15 mouse cellular contexts compared by ENCODE assay signal in genomic region chr4:97635757-97636292, GRCm38 (mm10).
A peak's percentile ranks its signal among the peaks of the same experiment; 100 is the strongest.
DNase-seq lines count a peak whose midpoint lies in the region; ATAC-seq lines count a peak whose summit lies in the region.
"Had no signal": no experiment of that assay in that cellular context is flagged by ENCODE, and none has a peak within 500 bp of the region (broad histone marks: within the 10 kb centered on the region; RNA-seq: fewer than 3 reads in every experiment).

No protein-coding gene starts in this region.

- DNase-seq in embryonic facial prominence, embryonic 14.5 days (ENCODE audit: low spot score): no peak
- DNase-seq in adrenal gland, postnatal 10 days: no peak
- DNase-seq in gastrocnemius, postnatal 25 days: no peak
- DNase-seq in heart, postnatal 10 days: no peak
- DNase-seq: cerebellum, adult 2 months; gastrocnemius, postnatal 36 days; lung, postnatal 14 days; right cerebral cortex, postnatal 4 days; thymus, adult 18-20 months had no signal

- WGBS in embryonic facial prominence, embryonic 14.5 days: 40% methylated on average over 1 of the region's 1 CpGs
- 35% methylated on average over 1 of the region's 1 CpGs for WGBS in forebrain, embryonic 13.5 days
- WGBS in hindbrain, embryonic 15.5 days: 39% methylated on average over 1 of the region's 1 CpGs
- WGBS in midbrain, embryonic 15.5 days: 55% methylated on average over 1 of the region's 1 CpGs

- H3K36me3 ChIP-seq in embryonic facial prominence, embryonic 14.5 days (ENCODE audit: control insufficient read depth, insufficient read depth, low read length): no peaks in the 10 kb centered on the region
- 0 out of 2 replicates have a peak, but pooled peaks cover 2% of the 10 kb centered on the region for H3K36me3 ChIP-seq in forebrain, embryonic 13.5 days (ENCODE audit: poor library complexity, severe bottlenecking)
- H3K36me3 ChIP-seq in hindbrain, embryonic 15.5 days: no peaks in the 10 kb centered on the region
- H3K36me3 ChIP-seq in midbrain, embryonic 15.5 days (replicated peaks): no peaks in the 10 kb centered on the region
- H3K36me3 ChIP-seq: heart, embryonic 13.5 days had no signal

- no peaks in the 10 kb centered on the region for H3K9me3 ChIP-seq in embryonic facial prominence, embryonic 14.5 days (ENCODE audit: control insufficient read depth, low read length)
- no peaks in the 10 kb centered on the region for H3K9me3 ChIP-seq in forebrain, embryonic 13.5 days (replicated peaks)
- H3K9me3 ChIP-seq in hindbrain, embryonic 15.5 days: no peaks in the 10 kb centered on the region
- no peaks in the 10 kb centered on the region for H3K9me3 ChIP-seq in midbrain, embryonic 15.5 days
- H3K9me3 ChIP-seq: heart, embryonic 13.5 days had no signal

- 0 out of 2 replicates have a peak overlapping the region, but pooled peaks have one; percentile 12 for H3K27ac ChIP-seq in embryonic facial prominence, embryonic 14.5 days (replicated peaks; ENCODE audit: low read depth, low read length)
- H3K27ac ChIP-seq in forebrain, embryonic 13.5 days: peak overlapping the region; percentile 68
- peak overlapping the region; percentile 51; the same call in 1 of the 2 replicates for H3K27ac ChIP-seq in hindbrain, embryonic 15.5 days (replicated peaks)
- 0 out of 2 replicates have a peak overlapping the region, but pooled peaks have one; percentile 43 for H3K27ac ChIP-seq in midbrain, embryonic 15.5 days
- H3K27ac ChIP-seq: heart, embryonic 13.5 days; kidney, postnatal 0 days; liver, embryonic 14.5 days had no signal

- H3K4me1 ChIP-seq in embryonic facial prominence, embryonic 14.5 days (ENCODE audit: control insufficient read depth, insufficient read depth, low read length): peaks cover 4% of the 10 kb centered on the region; the same call in 1 of the 2 replicates
- peaks cover 33% of the 10 kb centered on the region for H3K4me1 ChIP-seq in forebrain, embryonic 13.5 days
- peaks cover 8% of the 10 kb centered on the region; the same call in 1 of the 2 replicates for H3K4me1 ChIP-seq in hindbrain, embryonic 15.5 days (replicated peaks)
- peaks cover 9% of the 10 kb centered on the region; the same call in 1 of the 2 replicates for H3K4me1 ChIP-seq in midbrain, embryonic 15.5 days

- H3K4me3 ChIP-seq in embryonic facial prominence, embryonic 14.5 days (ENCODE audit: low read depth, low read length): no peak overlapping the region
- H3K4me3 ChIP-seq in forebrain, embryonic 13.5 days: no peak overlapping the region
- H3K4me3 ChIP-seq in hindbrain, embryonic 15.5 days: no peak overlapping the region
- no peak overlapping the region for H3K4me3 ChIP-seq in midbrain, embryonic 15.5 days
- H3K4me3 ChIP-seq: heart, embryonic 13.5 days had no signal

- ATAC-seq in embryonic facial prominence, embryonic 14.5 days (ENCODE audit: low read depth): no peak
- peak; percentile 61 for ATAC-seq in forebrain, embryonic 13.5 days
- 0 out of 2 replicates have a peak, but pooled peaks have one; percentile 52 for ATAC-seq in hindbrain, embryonic 15.5 days (ENCODE audit: low FRiP score, low read depth)
- 0 out of 2 replicates have a peak, but pooled peaks have one; percentile 40 for ATAC-seq in midbrain, embryonic 15.5 days (replicated peaks)

- H3K27me3 ChIP-seq in embryonic facial prominence, embryonic 14.5 days (replicated peaks; ENCODE audit: control insufficient read depth, insufficient read depth, low read length): no peaks in the 10 kb centered on the region
- no peaks in the 10 kb centered on the region for H3K27me3 ChIP-seq in forebrain, embryonic 13.5 days
- H3K27me3 ChIP-seq in hindbrain, embryonic 15.5 days: no peaks in the 10 kb centered on the region
- no peaks in the 10 kb centered on the region for H3K27me3 ChIP-seq in midbrain, embryonic 15.5 days (replicated peaks)
- H3K27me3 ChIP-seq: heart, embryonic 13.5 days had no signal

- H3K9ac ChIP-seq in embryonic facial prominence, embryonic 14.5 days (ENCODE audit: low read depth, low read length): no peak overlapping the region
- no peak overlapping the region for H3K9ac ChIP-seq in forebrain, embryonic 13.5 days
- no peak overlapping the region for H3K9ac ChIP-seq in hindbrain, embryonic 15.5 days
- H3K9ac ChIP-seq in midbrain, embryonic 15.5 days: no peak overlapping the region
- H3K9ac ChIP-seq: heart, embryonic 13.5 days; liver, embryonic 14.5 days had no signal

- no peak overlapping the region for H3K4me2 ChIP-seq in embryonic facial prominence, embryonic 14.5 days (ENCODE audit: low read depth, low read length)
- H3K4me2 ChIP-seq in forebrain, embryonic 13.5 days: no peak overlapping the region
- no peak overlapping the region for H3K4me2 ChIP-seq in hindbrain, embryonic 15.5 days
- H3K4me2 ChIP-seq in midbrain, embryonic 15.5 days: no peak overlapping the region
- H3K4me2 ChIP-seq: heart, embryonic 13.5 days had no signal

- intact Hi-C loops in heart, postnatal 10 days (cut with DNase I): no loop called here

Comparison
In these comparisons a context has a peak if more than half of its experiments do, and no peak if none do; other contexts are left out.
1. H3K27ac ChIP-seq: peak in every context shown above with its lines; median percentile 68 in forebrain, embryonic 13.5 days; 51 in hindbrain, embryonic 15.5 days; 43 in midbrain, embryonic 15.5 days; 12 in embryonic facial prominence, embryonic 14.5 days.